Mouse (Mus musculus) v-Abl transformed pro-B cells (cell line): ENCODE data around the gene Btbd16.

ENCODE experiments used
- in situ Hi-C, 2 experiments: fragments of 400-800 bp; cut with MboI; formaldehyde crosslinking; loops; one replicate each; pipeline ENCODE4 v1.15.1; 2025; ENCODE audit not compliant: unreplicated experiment in 2 of 2

Gene Btbd16

GRCm38 (mm10) chr7:130808694-130809093 lies 34.8 kb downstream of the Btbd16 start:
- in situ Hi-C loops: no loop called here

- in situ Hi-C loops: no loop called here
Measured at GRCm38 (mm10) chr7:130810238-130810637, 36.4 kb downstream of the Btbd16 start.

GRCm38 (mm10) chr7:130812407-130812806 lies 38.5 kb downstream of the Btbd16 start:
- in situ Hi-C loops: no loop called here

GRCm38 (mm10) chr7:130815601-130816000 lies 41.7 kb downstream of the Btbd16 start:
- in situ Hi-C loops: no loop called here

GRCm38 (mm10) chr7:130816243-130816642 lies 42.4 kb downstream of the Btbd16 start:
- in situ Hi-C loops: no loop called here

- in situ Hi-C loops: no loop called here
Measured at GRCm38 (mm10) chr7:130818813-130819212, 44.9 kb downstream of the Btbd16 start.

GRCm38 (mm10) chr7:130819624-130820023 lies 45.8 kb downstream of the Btbd16 start:
- in situ Hi-C loops: no loop called here

GRCm38 (mm10) chr7:130823992-130824391 lies 50.1 kb downstream of the Btbd16 start:
- in situ Hi-C loops: no loop called here

GRCm38 (mm10) chr7:130826343-130826742 lies 52.5 kb downstream of the Btbd16 start:
- in situ Hi-C loops: no loop called here

GRCm38 (mm10) chr7:130827431-130827830 lies 53.6 kb downstream of the Btbd16 start:
- in situ Hi-C loops: no loop called here

- in situ Hi-C loops: no loop called here
Measured at GRCm38 (mm10) chr7:130827844-130828403, 54.1 kb downstream of the Btbd16 start.

- in situ Hi-C loops: no loop called here
Measured at GRCm38 (mm10) chr7:130828475-130828874, 54.6 kb downstream of the Btbd16 start.

GRCm38 (mm10) chr7:130831586-130831985 lies 57.7 kb downstream of the Btbd16 start:
- in situ Hi-C loops: no loop called here

- in situ Hi-C loops: no loop called here
Measured at GRCm38 (mm10) chr7:130834299-130834698, 60.4 kb downstream of the Btbd16 start.

- in situ Hi-C loops: no loop called here
Measured at GRCm38 (mm10) chr7:130834958-130835861, 61.3 kb downstream of the Btbd16 start.

- in situ Hi-C loops: no loop called here
Measured at GRCm38 (mm10) chr7:130836066-130836465, 62.2 kb downstream of the Btbd16 start.

GRCm38 (mm10) chr7:130837941-130838657 lies 64.2 kb downstream of the Btbd16 start:
- in situ Hi-C loops: no loop called here

GRCm38 (mm10) chr7:130838658-130839025 lies 64.8 kb downstream of the Btbd16 start:
- in situ Hi-C loops: no loop called here

- in situ Hi-C loops: no loop called here
Measured at GRCm38 (mm10) chr7:130839380-130840100, 65.7 kb downstream of the Btbd16 start.

GRCm38 (mm10) chr7:130847164-130847718 lies 73.4 kb downstream of the Btbd16 start:
- in situ Hi-C loops: no loop called here
